Mouse (Mus musculus): ENCODE data around the gene Borcs6. TPM values are rescaled to one million over a fixed set of nuclear protein-coding genes. Genes with fewer than 3 reads are reported as not detected.

The Borcs6 gene
- total and polyA plus RNA-seq, 2 experiments from 2014 or later: 20.9 to 32.8 TPM

GRCm38 (mm10) chr11:69080855-69081222 is 21.3 kb downstream of the Borcs6 start:
- no peak overlapping the region for H3K4me2 ChIP-seq (ENCODE audit: low read depth)
- no peak for TF ChIP-seq CTCF (IDR thresholded peaks at IDR 0.05; ENCODE audit: low read depth)
- no peak for ATAC-seq
- no peaks in the 10 kb centered on the region for H3K4me1 ChIP-seq (ENCODE audit: insufficient read depth)
- no peak overlapping the region for H3K27ac ChIP-seq (ENCODE audit: low read depth, low read length)
- H3K9ac ChIP-seq: no peak overlapping the region
- H3K27me3 ChIP-seq (ENCODE audit: insufficient read depth, low read length): no peaks in the 10 kb centered on the region
- no peak overlapping the region for H3K4me3 ChIP-seq (ENCODE audit: low read depth, low read length)
- DNase-seq: no peak
- no peaks in the 10 kb centered on the region for H3K9me3 ChIP-seq (ENCODE audit: low read length)
- H3K36me3 ChIP-seq (ENCODE audit: insufficient read depth): no peaks in the 10 kb centered on the region
- 87% methylated on average over 8 of the region's 8 CpGs for WGBS

GRCm38 (mm10) chr11:69081613-69082012 is 22.1 kb downstream of the Borcs6 start:
- Histone ChIP-seq H3K36me3 (ENCODE audit: insufficient read depth) (no peaks in the 10 kb centered on the region), H3K27ac (ENCODE audit: low read depth, low read length) (no peak overlapping the region), H3K27me3 (ENCODE audit: insufficient read depth, low read length) (no peaks in the 10 kb centered on the region), H3K4me1 (ENCODE audit: insufficient read depth) (no peaks in the 10 kb centered on the region), H3K9ac (no peak overlapping the region), H3K4me3 (ENCODE audit: low read depth, low read length) (no peak overlapping the region), H3K4me2 (ENCODE audit: low read depth) (no peak overlapping the region), H3K9me3 (ENCODE audit: low read length) (no peaks in the 10 kb centered on the region)
- 88% methylated on average over 7 of the region's 7 CpGs for WGBS
- TF ChIP-seq CTCF (IDR thresholded peaks at IDR 0.05; ENCODE audit: low read depth): no peak
- no peak for DNase-seq
- ATAC-seq: no peak

GRCm38 (mm10) chr11:69085608-69086007 is 26.1 kb downstream of the Borcs6 start:
- peaks cover 14% of the 10 kb centered on the region for H3K4me1 ChIP-seq (ENCODE audit: insufficient read depth)
- H3K27ac ChIP-seq (ENCODE audit: low read depth, low read length): no peak overlapping the region
- H3K4me3 ChIP-seq (ENCODE audit: low read depth, low read length): no peak overlapping the region
- no peak for DNase-seq
- H3K9ac ChIP-seq: no peak overlapping the region
- H3K4me2 ChIP-seq (ENCODE audit: low read depth): no peak overlapping the region
- no peaks in the 10 kb centered on the region for H3K27me3 ChIP-seq (ENCODE audit: insufficient read depth, low read length)
- H3K9me3 ChIP-seq (ENCODE audit: low read length): no peaks in the 10 kb centered on the region
- 71% methylated on average over 6 of the region's 6 CpGs for WGBS
- no peak for ATAC-seq
- TF ChIP-seq CTCF (IDR thresholded peaks at IDR 0.05; ENCODE audit: low read depth): no peak
- no peaks in the 10 kb centered on the region; the same call in 1 of the 2 replicates for H3K36me3 ChIP-seq (ENCODE audit: insufficient read depth)

GRCm38 (mm10) chr11:69086390-69086789 is 26.9 kb downstream of the Borcs6 start:
- DNase-seq: no peak
- Histone ChIP-seq H3K4me1 (ENCODE audit: insufficient read depth) (peaks cover 14% of the 10 kb centered on the region), H3K27me3 (ENCODE audit: insufficient read depth, low read length) (no peaks in the 10 kb centered on the region), H3K9me3 (ENCODE audit: low read length) (no peaks in the 10 kb centered on the region), H3K27ac (ENCODE audit: low read depth, low read length) (no peak overlapping the region), H3K4me3 (ENCODE audit: low read depth, low read length) (no peak overlapping the region), H3K4me2 (ENCODE audit: low read depth) (no peak overlapping the region), H3K9ac (no peak overlapping the region), H3K36me3 (ENCODE audit: insufficient read depth) (peaks cover 7% of the 10 kb centered on the region)
- no peak for TF ChIP-seq CTCF (IDR thresholded peaks at IDR 0.05; ENCODE audit: low read depth)
- no peak for ATAC-seq
- WGBS: 65% methylated on average over 6 of the region's 6 CpGs

GRCm38 (mm10) chr11:69087082-69087481 is 27.6 kb downstream of the Borcs6 start:
- Histone ChIP-seq H3K4me1 (ENCODE audit: insufficient read depth) (peaks cover 14% of the 10 kb centered on the region), H3K36me3 (ENCODE audit: insufficient read depth) (peaks cover 14% of the 10 kb centered on the region), H3K9ac (peak overlapping the region; percentile 14; the same call in 1 of the 2 replicates), H3K27ac (ENCODE audit: low read depth, low read length) (no peak overlapping the region), H3K4me2 (ENCODE audit: low read depth) (no peak overlapping the region), H3K4me3 (ENCODE audit: low read depth, low read length) (no peak overlapping the region), H3K9me3 (ENCODE audit: low read length) (no peaks in the 10 kb centered on the region), H3K27me3 (ENCODE audit: insufficient read depth, low read length) (no peaks in the 10 kb centered on the region)
- ATAC-seq (no peak), DNase-seq (no peak)
- 49% methylated on average over 4 of the region's 4 CpGs for WGBS
- TF ChIP-seq CTCF (IDR thresholded peaks at IDR 0.05; ENCODE audit: low read depth): no peak

GRCm38 (mm10) chr11:69087597-69087996 is 28.1 kb downstream of the Borcs6 start:
- peak overlapping the region; percentile 91 for H3K4me2 ChIP-seq (ENCODE audit: low read depth)
- ATAC-seq (no peak), DNase-seq (no peak)

GRCm38 (mm10) chr11:69088103-69088855 is 28.8 kb downstream of the Borcs6 start, which contains the start of gene Vamp2:
Gene Vamp2, plus strand, starts transcription at chr11:69088490.
- peak; percentile 94 for ATAC-seq
- H3K4me1 ChIP-seq (ENCODE audit: insufficient read depth): peaks cover 14% of the 10 kb centered on the region
- no peaks in the 10 kb centered on the region for H3K9me3 ChIP-seq (ENCODE audit: low read length)
- H3K4me2 ChIP-seq (ENCODE audit: low read depth): peak within 1 kb of the TSS; percentile 91
- under 1% methylated on average over 50 of the region's 67 CpGs for WGBS
- H3K9ac ChIP-seq: peak within 1 kb of the TSS; percentile 100
- peak; percentile 4; the same call in 1 of the 2 replicates for TF ChIP-seq CTCF (IDR thresholded peaks at IDR 0.05; ENCODE audit: low read depth)
- no peaks in the 10 kb centered on the region for H3K27me3 ChIP-seq (ENCODE audit: insufficient read depth, low read length)
- peak; percentile 95 for DNase-seq
- peak within 1 kb of the TSS; percentile 97 for H3K27ac ChIP-seq (ENCODE audit: low read depth, low read length)
- peak within 1 kb of the TSS; percentile 99 for H3K4me3 ChIP-seq (ENCODE audit: low read depth, low read length)
- H3K36me3 ChIP-seq (ENCODE audit: insufficient read depth): peaks cover 19% of the 10 kb centered on the region

More at GRCm38 (mm10) chr11:69087597-69087996, 28.1 kb downstream of the Borcs6 start:
- TF ChIP-seq CTCF (IDR thresholded peaks at IDR 0.05; ENCODE audit: low read depth): no peak
- Histone ChIP-seq H3K27me3 (ENCODE audit: insufficient read depth, low read length) (no peaks in the 10 kb centered on the region), H3K36me3 (ENCODE audit: insufficient read depth) (peaks cover 16% of the 10 kb centered on the region), H3K27ac (ENCODE audit: low read depth, low read length) (peak overlapping the region; percentile 97), H3K4me1 (ENCODE audit: insufficient read depth) (peaks cover 14% of the 10 kb centered on the region), H3K9me3 (ENCODE audit: low read length) (no peaks in the 10 kb centered on the region), H3K4me3 (ENCODE audit: low read depth, low read length) (no peak overlapping the region), H3K9ac (peak overlapping the region; percentile 100)
- WGBS: 78% methylated on average over 2 of the region's 2 CpGs
